Mouse (Mus musculus) hindbrain, postnatal 0 days (tissue): ENCODE results near the gene Gm20388. TPM values are rescaled to one million over a fixed set of nuclear protein-coding genes. Genes with fewer than 3 reads are reported as not detected.

ENCODE experiments used
- ATAC-seq: fragments of 200-750 bp; cut with Nextera tagmentation; 2 replicates; pipeline ENCODE4 v1.8.0; 2017; ENCODE audit warnings: mild to moderate bottlenecking, moderate TSS enrichment, moderate library complexity
- DNase-seq: peaks from one replicate; pipeline ENCODE4 v3.0.0-alpha.2; 2015; ENCODE audit warnings: low spot score
- H3K27ac ChIP-seq: fragments of 300-500 bp; sonication (generic); 2 replicates; pipeline ENCODE4 v1.5.1; 2014; ENCODE audit warnings: mild to moderate bottlenecking
- H3K27me3 ChIP-seq: fragments of 300-500 bp; sonication (generic); 2 replicates; pipeline ENCODE4 v1.6.1; 2014; ENCODE audit warnings: low read length, mixed read lengths; ENCODE audit not compliant: insufficient read depth
- H3K36me3 ChIP-seq: fragments of 300-500 bp; sonication (generic); 2 replicates; pipeline ENCODE4 v1.6.1; 2014; ENCODE audit warnings: low read length, mixed read lengths; ENCODE audit not compliant: insufficient read depth
- H3K4me1 ChIP-seq: fragments of 300-500 bp; sonication (generic); 2 replicates; pipeline ENCODE4 v1.6.1; 2014; ENCODE audit warnings: antibody characterized with exemption, low read length, mixed read lengths; ENCODE audit not compliant: insufficient read depth
- H3K4me2 ChIP-seq: fragments of 300-500 bp; sonication (generic); 2 replicates; pipeline ENCODE4 v1.6.1; 2014; ENCODE audit warnings: low read depth, mild to moderate bottlenecking, low read length, moderate library complexity, mixed read lengths
- H3K4me3 ChIP-seq: fragments of 300-500 bp; sonication (generic); 2 replicates; pipeline ENCODE4 v1.5.1; 2014; ENCODE audit warnings: low read length
- H3K9ac ChIP-seq: fragments of 300-500 bp; sonication (generic); replicated peaks from 2 replicates; pipeline ENCODE4 v1.6.1; 2014; ENCODE audit warnings: mild to moderate bottlenecking, low read length, moderate library complexity, mixed read lengths
- H3K9me3 ChIP-seq: fragments of 300-500 bp; sonication (generic); 2 replicates; pipeline ENCODE4 v1.6.1; 2016; ENCODE audit warnings: low read length, mixed read lengths
- CTCF ChIP-seq: IDR thresholded peaks from 2 replicates; pipeline ENCODE4 v1.5.1; 2016; ENCODE audit warnings: antibody characterized with exemption, control low read depth, low read depth
- WGBS: fragments of 180-500 bp; shearing (Covaris S2); extraction: QIAGEN DNeasy Blood & Tissue Kit; methylation state at CpG from one replicate; pipeline ENCODE4 v1.1.7; 2014; 5-methylcytosine and 5-hydroxymethylcytosine counted together
- polyA plus RNA-seq: library from polyadenylated mRNA; unstranded; fragments of >200 nt; fragmentation: Nextera tagmentation; extraction: Ambion mirVana; gene quantifications from 2 replicates; pipeline ENCODE4 v1.2.1, GENCODE M21; 2015
- total RNA-seq: library from RNA; depleted of rRNA; stranded (reverse); fragments of >200 nt; gene quantifications from 2 replicates; pipeline ENCODE4 v1.2.3, GENCODE M21; 2014

The Gm20388 gene
- total and polyA plus RNA-seq, 2 experiments from 2014 or later = 71.3 TPM; not detected in 1

DNA sequence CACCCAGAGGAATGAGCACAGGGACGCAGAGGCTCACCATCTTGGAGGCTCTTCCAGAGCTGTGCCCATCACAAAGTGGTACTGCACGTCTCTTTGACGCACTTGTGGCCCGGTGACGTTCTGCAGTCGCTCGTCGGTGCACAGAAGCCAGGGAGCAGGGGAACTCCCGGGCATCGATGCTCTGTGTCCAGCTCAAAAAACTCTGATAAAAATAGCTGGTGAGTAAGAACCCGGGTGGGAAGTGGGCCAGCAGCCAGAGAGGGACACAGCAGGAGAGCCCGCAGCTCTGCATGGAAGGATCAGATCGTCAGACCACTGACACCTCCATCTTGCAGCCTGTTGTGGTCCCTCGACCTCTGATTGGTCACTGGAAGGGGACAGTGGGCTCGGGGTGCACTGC, 77.4 kb downstream of the Gm20388 start:
- 60% methylated on average over 15 of the region's 15 CpGs for WGBS
- no peaks in the 10 kb centered on the region for H3K36me3 ChIP-seq
- no peak for DNase-seq
- no peak for ATAC-seq
- TF ChIP-seq CTCF = no peak
- no peak overlapping the region for H3K27ac ChIP-seq
- H3K4me1 ChIP-seq = 0 out of 2 replicates have a peak, but pooled peaks cover 8% of the 10 kb centered on the region
- no peaks in the 10 kb centered on the region for H3K9me3 ChIP-seq
- no peak overlapping the region for H3K9ac ChIP-seq
- no peak overlapping the region for H3K4me3 ChIP-seq
- no peak overlapping the region for H3K4me2 ChIP-seq
- H3K27me3 ChIP-seq = peaks cover 3% of the 10 kb centered on the region; the same call in 1 of the 2 replicates

DNA sequence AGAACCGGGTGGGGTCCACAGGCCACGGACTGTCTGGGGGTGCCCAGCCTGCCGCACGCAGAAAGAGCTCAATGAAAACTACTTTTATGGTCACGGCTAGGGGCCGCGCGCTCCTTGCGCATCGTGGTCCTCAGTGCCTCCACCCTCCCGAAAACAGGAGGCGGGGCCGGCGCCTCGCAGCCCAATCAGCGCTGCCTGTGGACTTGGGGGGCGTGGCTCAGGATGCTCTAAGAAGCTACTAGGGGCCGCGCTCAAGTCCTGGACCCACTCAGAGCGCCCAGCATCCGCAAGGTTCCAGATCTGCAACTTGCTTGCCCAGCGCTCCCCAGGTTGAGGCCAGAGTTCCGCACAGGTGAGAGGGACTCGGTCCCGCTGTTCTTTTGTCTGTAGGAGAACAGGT, 81.6 kb downstream of the Gm20388 start, which contains the start of gene Crispld2:
Gene Crispld2 (plus strand): TSS at position 190 of the 400 bp plus-strand sequence.
- H3K36me3 ChIP-seq = no peaks in the 10 kb centered on the region
- no peak within 1 kb of the TSS for H3K27ac ChIP-seq
- peak within 1 kb of the TSS; percentile 65 for H3K4me2 ChIP-seq
- peaks cover 5% of the 10 kb centered on the region for H3K27me3 ChIP-seq
- peak within 1 kb of the TSS; percentile 34 for H3K4me3 ChIP-seq
- H3K4me1 ChIP-seq = 0 out of 2 replicates have a peak, but pooled peaks cover 8% of the 10 kb centered on the region
- peak within 1 kb of the TSS; percentile 35; the same call in 1 of the 2 replicates for H3K9ac ChIP-seq
- WGBS = under 1% methylated on average over 25 of the region's 25 CpGs
- TF ChIP-seq CTCF = peak; percentile 17; the same call in 1 of the 2 replicates
- peak; percentile 88 for DNase-seq
- no peaks in the 10 kb centered on the region for H3K9me3 ChIP-seq
- peak; percentile 89 for ATAC-seq

DNA sequence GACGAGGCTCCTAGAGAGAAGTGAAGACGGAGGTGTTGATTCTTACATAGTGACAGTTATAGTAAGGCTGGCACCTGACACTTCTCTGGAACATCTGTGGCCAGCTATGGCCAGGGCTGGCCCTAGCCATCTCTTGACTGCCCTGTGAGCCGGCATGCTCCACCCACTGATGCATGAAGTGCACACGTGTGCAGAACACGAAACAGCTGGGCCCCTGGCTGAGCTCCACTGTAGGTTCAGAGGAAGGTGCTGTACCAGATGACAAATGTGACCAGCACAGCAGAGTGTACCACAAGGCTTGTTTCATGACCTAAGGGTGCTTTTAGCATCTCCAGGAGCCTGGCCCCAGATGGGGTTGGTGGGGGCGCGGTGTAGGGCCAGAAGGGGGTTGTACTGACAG, 83.5 kb downstream of the Gm20388 start:
- no peak overlapping the region for H3K4me3 ChIP-seq
- no peak overlapping the region for H3K27ac ChIP-seq
- no peaks in the 10 kb centered on the region for H3K9me3 ChIP-seq
- H3K9ac ChIP-seq = no peak overlapping the region
- H3K4me2 ChIP-seq = no peak overlapping the region
- TF ChIP-seq CTCF = no peak
- whole genome bisulfite sequencing = 74% methylated on average over 7 of the region's 7 CpGs
- peaks cover 5% of the 10 kb centered on the region for H3K27me3 ChIP-seq
- no peaks in the 10 kb centered on the region for H3K36me3 ChIP-seq
- no peak for DNase-seq
- 0 out of 2 replicates have a peak, but pooled peaks cover 8% of the 10 kb centered on the region for H3K4me1 ChIP-seq
- no peak for ATAC-seq

DNA sequence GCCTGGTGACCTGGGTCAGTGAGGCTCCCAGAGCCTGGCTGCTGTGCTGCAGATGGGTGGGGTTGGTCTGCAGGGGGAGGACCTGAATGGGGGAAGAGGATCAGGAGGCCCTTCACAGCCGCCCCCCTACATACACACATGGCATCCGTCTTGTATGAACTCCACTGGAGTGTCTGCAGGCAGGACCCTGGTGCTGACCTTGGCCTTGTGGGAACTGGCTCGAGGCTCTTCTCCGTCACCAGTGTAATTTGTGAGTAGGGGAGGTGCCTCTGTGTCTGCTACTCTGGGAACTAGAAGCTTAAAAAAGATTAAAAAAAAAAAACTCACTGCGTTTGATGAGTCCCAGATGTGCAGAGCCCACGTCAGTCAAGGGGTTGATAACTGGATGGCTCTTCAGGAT, 83.9 kb downstream of the Gm20388 start:
- WGBS = 71% methylated on average over 6 of the region's 6 CpGs
- Histone ChIP-seq H3K9ac (no peak overlapping the region), H3K36me3 (no peaks in the 10 kb centered on the region), H3K4me2 (no peak overlapping the region), H3K4me3 (no peak overlapping the region), H3K9me3 (no peaks in the 10 kb centered on the region), H3K27me3 (peaks cover 5% of the 10 kb centered on the region), H3K27ac (no peak overlapping the region), H3K4me1 (0 out of 2 replicates have a peak, but pooled peaks cover 8% of the 10 kb centered on the region)
- TF ChIP-seq CTCF = no peak
- ATAC-seq (no peak), DNase-seq (no peak)

DNA sequence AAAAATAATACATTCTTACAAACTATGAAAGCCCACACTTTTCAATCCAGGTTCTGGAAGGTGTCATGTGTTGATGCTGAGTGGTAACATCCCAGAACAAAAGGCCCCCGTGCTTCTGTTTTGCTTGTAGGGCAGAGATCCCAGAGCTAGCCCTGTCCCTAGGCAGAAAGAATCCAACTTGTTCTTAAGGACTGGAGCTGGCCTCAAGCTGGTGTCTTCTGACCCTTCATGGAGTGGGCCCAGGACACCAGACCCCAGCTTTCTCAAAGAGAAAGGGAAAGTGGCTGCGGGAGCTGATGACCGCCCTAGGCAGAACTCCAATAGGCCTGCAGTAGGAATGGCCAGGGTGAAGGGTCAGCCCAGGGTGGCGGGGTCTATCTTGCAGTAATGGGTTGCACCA, 86.6 kb downstream of the Gm20388 start:
- Histone ChIP-seq H3K4me1 (0 out of 2 replicates have a peak, but pooled peaks cover 8% of the 10 kb centered on the region), H3K4me2 (no peak overlapping the region), H3K9ac (no peak overlapping the region), H3K36me3 (no peaks in the 10 kb centered on the region), H3K4me3 (no peak overlapping the region), H3K27me3 (peaks cover 5% of the 10 kb centered on the region), H3K9me3 (no peaks in the 10 kb centered on the region), H3K27ac (no peak overlapping the region)
- DNase-seq (no peak), ATAC-seq (no peak)
- WGBS = 86% methylated on average over 4 of the region's 4 CpGs
- no peak for TF ChIP-seq CTCF

DNA sequence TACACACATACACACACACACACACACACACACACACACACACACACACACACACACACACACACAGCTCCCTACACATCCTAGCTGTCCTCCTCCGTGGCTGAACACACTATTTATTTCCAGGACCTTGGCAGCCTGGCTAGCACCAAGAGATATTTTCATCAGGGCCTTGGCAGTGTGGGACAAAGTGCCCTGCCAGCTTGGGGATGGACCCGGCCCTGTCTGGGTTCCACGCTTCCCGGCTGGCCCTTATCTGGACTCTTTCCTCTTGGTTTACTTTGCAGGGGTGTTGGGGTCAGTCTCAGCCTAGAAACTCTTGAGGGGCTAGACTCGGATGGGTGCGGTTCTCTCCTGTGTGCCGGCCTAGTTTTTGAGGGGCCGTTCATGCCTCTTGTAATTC, 89.8 kb downstream of the Gm20388 start:
- no peak overlapping the region for H3K9ac ChIP-seq
- ATAC-seq = no peak
- no peak overlapping the region for H3K4me2 ChIP-seq
- 65% methylated on average over 8 of the region's 8 CpGs for WGBS
- DNase-seq = no peak
- no peaks in the 10 kb centered on the region for H3K36me3 ChIP-seq
- no peaks in the 10 kb centered on the region for H3K27me3 ChIP-seq
- H3K4me3 ChIP-seq = no peak overlapping the region
- H3K9me3 ChIP-seq = no peaks in the 10 kb centered on the region
- no peak overlapping the region for H3K27ac ChIP-seq
- no peak for TF ChIP-seq CTCF
- no peaks in the 10 kb centered on the region; the same call in 1 of the 2 replicates for H3K4me1 ChIP-seq

DNA sequence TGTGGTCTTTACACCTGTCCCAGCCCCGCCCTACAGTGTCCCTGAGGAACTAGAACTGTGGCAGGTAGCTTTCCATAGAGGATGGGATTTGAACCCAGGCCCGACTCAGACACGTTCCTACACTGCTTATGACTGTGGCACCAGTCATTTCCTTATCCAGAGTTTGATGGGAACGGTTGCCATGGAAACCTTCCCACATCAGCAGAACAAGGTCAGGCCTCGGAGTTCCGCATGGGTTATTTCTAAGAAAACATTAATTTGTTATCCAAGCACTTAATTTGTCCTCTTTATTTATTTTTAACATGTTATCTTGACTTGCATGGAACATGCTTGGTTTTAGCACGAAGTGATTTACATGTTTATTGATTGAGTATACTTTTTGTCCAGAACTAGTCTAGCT, 91.1 kb downstream of the Gm20388 start:
- TF ChIP-seq CTCF = no peak
- no peaks in the 10 kb centered on the region for H3K36me3 ChIP-seq
- H3K27ac ChIP-seq = no peak overlapping the region
- H3K27me3 ChIP-seq = no peaks in the 10 kb centered on the region
- no peak overlapping the region for H3K4me3 ChIP-seq
- H3K4me2 ChIP-seq = no peak overlapping the region
- no peaks in the 10 kb centered on the region for H3K9me3 ChIP-seq
- peak; percentile 29 for DNase-seq
- 60% methylated on average over 7 of the region's 7 CpGs for WGBS
- H3K4me1 ChIP-seq = no peaks in the 10 kb centered on the region; the same call in 1 of the 2 replicates
- H3K9ac ChIP-seq = no peak overlapping the region
- no peak for ATAC-seq
